Mouse (Mus musculus) forebrain, postnatal 0 days (tissue): ENCODE measurements around the gene Cort. TPM values are rescaled to one million over a fixed set of nuclear protein-coding genes. Genes with fewer than 3 reads are reported as not detected.

Source experiments
- ATAC-seq: fragments of 200-750 bp; cut with Nextera tagmentation; 2 replicates; pipeline ENCODE4 v1.8.0; 2017; ENCODE audit warnings: mild to moderate bottlenecking, moderate library complexity
- DNase-seq: peaks from one replicate; pipeline ENCODE4 v3.0.0-alpha.2; 2015
- H3K27ac ChIP-seq: fragments of 300-500 bp; sonication (generic); 2 replicates; pipeline ENCODE4 v1.5.1; 2014; ENCODE audit warnings: low read depth, mild to moderate bottlenecking, antibody characterized with exemption, low read length, moderate library complexity, mixed read lengths
- H3K27me3 ChIP-seq: fragments of 300-500 bp; sonication (generic); 2 replicates; pipeline ENCODE4 v1.6.1; 2014; ENCODE audit warnings: mild to moderate bottlenecking, low read length, mixed read lengths; ENCODE audit not compliant: insufficient read depth
- H3K36me3 ChIP-seq: fragments of 300-500 bp; sonication (generic); 2 replicates; pipeline ENCODE4 v1.6.1; 2014; ENCODE audit warnings: mild to moderate bottlenecking, moderate library complexity; ENCODE audit not compliant: insufficient read depth
- H3K4me1 ChIP-seq: fragments of 300-500 bp; sonication (generic); 2 replicates; pipeline ENCODE4 v1.6.1; 2014; ENCODE audit warnings: antibody characterized with exemption; ENCODE audit not compliant: insufficient read depth
- H3K4me2 ChIP-seq: fragments of 300-500 bp; sonication (generic); 2 replicates; pipeline ENCODE4 v1.6.1; 2014; ENCODE audit warnings: low read depth, mild to moderate bottlenecking, moderate library complexity
- H3K4me3 ChIP-seq: fragments of 300-500 bp; sonication (generic); 2 replicates; pipeline ENCODE4 v1.5.1; 2014; ENCODE audit warnings: low read depth, low read length, mixed read lengths
- H3K9ac ChIP-seq: fragments of 300-500 bp; sonication (generic); 2 replicates; pipeline ENCODE4 v1.6.1; 2014; ENCODE audit warnings: mild to moderate bottlenecking
- H3K9me3 ChIP-seq: fragments of 300-500 bp; sonication (generic); 2 replicates; pipeline ENCODE4 v1.6.1; 2016; ENCODE audit warnings: low read length
- CTCF ChIP-seq: sonication (generic); IDR thresholded peaks from 2 replicates; pipeline ENCODE4 v1.5.1; 2016; ENCODE audit warnings: antibody characterized with exemption, control low read depth, low read depth
- WGBS: fragments of 180-500 bp; shearing (Covaris S2); extraction: QIAGEN DNeasy Blood & Tissue Kit; methylation state at CpG from one replicate; pipeline ENCODE4 v1.1.7; 2014; 5-methylcytosine and 5-hydroxymethylcytosine counted together
- polyA plus RNA-seq: library from polyadenylated mRNA; unstranded; fragments of >200 nt; fragmentation: Nextera tagmentation; extraction: Ambion mirVana; gene quantifications from 2 replicates; pipeline ENCODE4 v1.2.1, GENCODE M21; 2015
- total RNA-seq: library from RNA; depleted of rRNA; stranded (reverse); fragments of >200 nt; gene quantifications from 2 replicates; pipeline ENCODE4 v1.2.3, GENCODE M21; 2014

Cort gene
- total and polyA plus RNA-seq, 2 experiments from 2014 or later: 7.5 to 7.8 TPM

- ATAC-seq (peak; percentile 91), DNase-seq (peak; percentile 94)
- peak; percentile 98 for TF ChIP-seq CTCF
- Histone ChIP-seq H3K27ac (peak within 1 kb of the TSS; percentile 42), H3K9me3 (no peaks in the 10 kb centered on the region), H3K4me1 (peaks cover 5% of the 10 kb centered on the region; the same call in 1 of the 2 replicates), H3K9ac (peak within 1 kb of the TSS; percentile 64), H3K36me3 (no peaks in the 10 kb centered on the region), H3K27me3 (no peaks in the 10 kb centered on the region), H3K4me2 (peak within 1 kb of the TSS; percentile 57), H3K4me3 (peak within 1 kb of the TSS; percentile 60)
- WGBS: under 1% methylated on average over 68 of the region's 68 CpGs
These were observed 10.6 kb upstream of the Cort start, which contains the start of gene Cenps for GRCm38 (mm10) chr4:149136982-149137770. Gene Cenps, minus strand, starts transcription at chr4:149137629.

- H3K36me3 ChIP-seq: no peaks in the 10 kb centered on the region
- no peak for DNase-seq
- no peaks in the 10 kb centered on the region for H3K27me3 ChIP-seq
- peaks cover 5% of the 10 kb centered on the region; the same call in 1 of the 2 replicates for H3K4me1 ChIP-seq
- 53% methylated on average over 18 of the region's 18 CpGs for WGBS
- peak overlapping the region; percentile 10; the same call in 1 of the 2 replicates for H3K9ac ChIP-seq
- H3K4me2 ChIP-seq: peak overlapping the region; percentile 57
- H3K9me3 ChIP-seq: no peaks in the 10 kb centered on the region
- H3K27ac ChIP-seq: no peak overlapping the region
- no peak for TF ChIP-seq CTCF
- peak overlapping the region; percentile 60 for H3K4me3 ChIP-seq
- no peak; the same call in 1 of the 2 replicates for ATAC-seq
These were observed 9.7 kb upstream of the Cort start for GRCm38 (mm10) chr4:149136116-149136850.

GRCm38 (mm10) chr4:149133395-149133794 is 6.8 kb upstream of the Cort start:
- ATAC-seq: no peak
- Histone ChIP-seq H3K27ac (no peak overlapping the region), H3K9ac (no peak overlapping the region), H3K4me2 (no peak overlapping the region), H3K4me3 (no peak overlapping the region), H3K36me3 (peaks cover 13% of the 10 kb centered on the region; the same call in 1 of the 2 replicates), H3K9me3 (no peaks in the 10 kb centered on the region), H3K27me3 (no peaks in the 10 kb centered on the region), H3K4me1 (peaks cover 5% of the 10 kb centered on the region; the same call in 1 of the 2 replicates)
- 81% methylated on average over 5 of the region's 5 CpGs for WGBS
- no peak for DNase-seq
- no peak for TF ChIP-seq CTCF

- peaks cover 5% of the 10 kb centered on the region; the same call in 1 of the 2 replicates for H3K4me1 ChIP-seq
- no peak overlapping the region for H3K27ac ChIP-seq
- no peaks in the 10 kb centered on the region for H3K9me3 ChIP-seq
- H3K4me3 ChIP-seq: no peak overlapping the region
- 89% methylated on average over 21 of the region's 21 CpGs for WGBS
- no peaks in the 10 kb centered on the region for H3K27me3 ChIP-seq
- no peak overlapping the region for H3K9ac ChIP-seq
- H3K4me2 ChIP-seq: no peak overlapping the region
- DNase-seq (no peak), ATAC-seq (no peak)
- TF ChIP-seq CTCF: no peak
- peaks cover 17% of the 10 kb centered on the region for H3K36me3 ChIP-seq
These were observed 5.4 kb upstream of the Cort start for GRCm38 (mm10) chr4:149131789-149132565.

GRCm38 (mm10) chr4:149131021-149131752 is 4.6 kb upstream of the Cort start:
- Histone ChIP-seq H3K4me2 (no peak overlapping the region), H3K27ac (no peak overlapping the region), H3K27me3 (no peaks in the 10 kb centered on the region), H3K4me3 (no peak overlapping the region), H3K36me3 (peaks cover 17% of the 10 kb centered on the region), H3K9ac (no peak overlapping the region), H3K9me3 (no peaks in the 10 kb centered on the region), H3K4me1 (no peaks in the 10 kb centered on the region)
- DNase-seq: no peak
- no peak for ATAC-seq
- TF ChIP-seq CTCF: no peak
- 89% methylated on average over 23 of the region's 23 CpGs for WGBS

GRCm38 (mm10) chr4:149128467-149128866 is 1.9 kb upstream of the Cort start:
- no peak for TF ChIP-seq CTCF
- no peak overlapping the region for H3K9ac ChIP-seq
- H3K27me3 ChIP-seq: no peaks in the 10 kb centered on the region
- DNase-seq (no peak), ATAC-seq (no peak)
- no peaks in the 10 kb centered on the region for H3K4me1 ChIP-seq
- H3K27ac ChIP-seq: no peak overlapping the region
- H3K9me3 ChIP-seq: no peaks in the 10 kb centered on the region
- no peak overlapping the region for H3K4me3 ChIP-seq
- H3K36me3 ChIP-seq: peaks cover 17% of the 10 kb centered on the region
- WGBS: 85% methylated on average over 18 of the region's 18 CpGs
- no peak overlapping the region for H3K4me2 ChIP-seq
